Mouse (Mus musculus) megakaryocyte, embryonic 14.5 days (primary cell): ENCODE measurements around the gene Trim61. TPM values are rescaled to one million over a fixed set of nuclear protein-coding genes. Genes with fewer than 3 reads are reported as not detected.
"Not testable (repeated sequence)": the region's sequence is repeated elsewhere in the genome, so short reads cannot be mapped to it uniquely, and the experiment has no call there.

Experiments used
- H3K27me3 ChIP-seq: replicated peaks from 2 replicates; pipeline ENCODE3; 2012; ENCODE audit warnings: inconsistent platforms
- H3K36me3 ChIP-seq: replicated peaks from 2 replicates; pipeline ENCODE3; 2012; ENCODE audit warnings: low read length, inconsistent platforms, mixed read lengths
- H3K4me1 ChIP-seq: 2 replicates; pipeline ENCODE4 v1.6.1; 2012; ENCODE audit warnings: inconsistent platforms
- H3K4me3 ChIP-seq: replicated peaks from 2 replicates; pipeline ENCODE3; 2012; ENCODE audit warnings: moderate library complexity, mild to moderate bottlenecking, inconsistent platforms
- H3K9me3 ChIP-seq: 2 replicates; pipeline ENCODE4 v1.6.1; 2012; ENCODE audit warnings: inconsistent platforms
- FLI1 ChIP-seq: IDR thresholded peaks from 2 replicates; pipeline ENCODE4 v1.6.1; 2012; ENCODE audit warnings: low read length, inconsistent platforms, mixed read lengths
- GATA1 ChIP-seq: IDR thresholded peaks from 3 replicates; pipeline ENCODE4 v1.6.1; 2012; ENCODE audit warnings: mixed read lengths, low read length, inconsistent platforms, borderline replicate concordance
- polyA plus RNA-seq: library from polyadenylated mRNA; stranded (reverse); fragments of >175 nt; gene quantifications from 2 replicates; pipeline ENCODE4 v1.2.3, GENCODE M21; 2012; ENCODE audit warnings: low replicate concordance; ENCODE audit not compliant: insufficient read depth

Gene Trim61
- polyA plus RNA-seq, 1 experiment: not detected

DNA sequence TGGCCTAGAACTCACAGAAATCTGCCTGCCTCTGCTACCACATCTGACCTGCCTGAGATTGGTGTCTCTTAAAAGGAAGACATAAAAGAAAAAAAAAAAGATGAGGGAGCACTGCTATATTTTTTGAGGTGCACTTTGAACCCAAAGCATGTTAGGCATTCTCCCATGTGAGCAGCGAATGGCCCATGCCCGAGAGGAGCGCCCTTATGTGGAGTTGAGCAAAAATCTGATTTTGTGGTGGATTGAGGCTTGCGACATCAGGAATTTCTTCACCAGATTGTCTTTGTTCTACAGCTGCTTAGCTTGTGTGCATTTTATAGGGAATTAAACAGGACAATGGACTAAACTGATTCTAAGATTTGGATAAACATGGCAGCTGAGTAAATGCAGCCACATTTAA, 28.9 kb upstream of the Trim61 start:
- H3K36me3 ChIP-seq: no peaks in the 10 kb centered on the region
- H3K4me3 ChIP-seq: no peak overlapping the region
- no peak for TF ChIP-seq FLI1
- TF ChIP-seq GATA1: no peak
- H3K27me3 ChIP-seq: no peaks in the 10 kb centered on the region
- no peaks in the 10 kb centered on the region for H3K4me1 ChIP-seq
- H3K9me3 ChIP-seq: peaks cover 8% of the 10 kb centered on the region; the same call in 1 of the 2 replicates

DNA sequence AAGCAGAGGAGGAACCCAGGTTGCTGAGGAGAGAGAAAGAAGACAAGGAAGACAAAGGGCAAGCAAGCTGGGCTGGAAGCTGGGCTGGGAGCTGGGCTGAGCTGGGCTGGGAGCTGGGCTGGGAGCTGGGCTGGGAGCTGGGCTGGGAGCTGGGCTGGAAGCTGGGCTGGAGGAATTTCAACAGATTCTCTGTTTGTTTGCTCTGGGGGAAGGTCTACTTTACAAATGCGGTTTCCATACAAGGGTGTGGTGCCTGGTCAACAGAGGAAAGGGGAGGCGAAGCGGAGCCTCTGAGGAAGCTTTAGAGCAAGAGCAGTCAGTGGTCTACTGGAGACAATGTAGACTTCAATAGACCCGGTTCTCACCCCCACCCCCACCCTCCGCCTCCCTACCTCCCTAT, 28.2 kb upstream of the Trim61 start:
- H3K27me3 ChIP-seq: no peaks in the 10 kb centered on the region
- peaks cover 8% of the 10 kb centered on the region; the same call in 1 of the 2 replicates for H3K9me3 ChIP-seq
- H3K4me3 ChIP-seq: no peak overlapping the region
- no peaks in the 10 kb centered on the region for H3K36me3 ChIP-seq
- no peaks in the 10 kb centered on the region for H3K4me1 ChIP-seq
- no peak for TF ChIP-seq FLI1
- no peak for TF ChIP-seq GATA1

DNA sequence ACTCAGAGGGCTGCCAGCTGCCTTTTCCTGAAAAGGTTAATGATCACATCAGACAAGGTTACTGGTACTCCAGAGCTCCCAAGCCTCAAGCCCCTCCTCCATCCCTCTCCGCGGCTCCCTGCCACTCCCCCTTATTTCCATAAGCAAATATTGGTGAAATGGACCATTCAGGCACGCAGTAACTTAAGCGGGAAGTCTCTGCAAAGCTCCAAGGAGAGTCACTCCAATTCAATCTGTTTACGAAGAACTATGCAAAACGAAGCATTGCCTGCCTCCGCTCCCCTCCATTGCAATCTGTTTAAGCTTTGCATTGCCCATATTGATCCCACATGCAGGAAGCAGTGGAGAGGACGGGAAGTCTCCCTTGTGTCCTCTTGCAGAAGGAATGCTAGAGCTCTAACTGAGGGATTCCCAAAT, 18.8 kb upstream of the Trim61 start, which contains the start of gene Apela:
Gene Apela, minus strand, starts transcription at position 220 of the 417 bp plus-strand sequence.
- TF ChIP-seq GATA1 (no peak), FLI1 (no peak)
- H3K9me3 ChIP-seq: peaks cover 7% of the 10 kb centered on the region
- peak within 1 kb of the TSS; percentile 33 for H3K4me3 ChIP-seq
- H3K27me3 ChIP-seq: peaks cover 13% of the 10 kb centered on the region
- peaks cover 3% of the 10 kb centered on the region; the same call in 1 of the 2 replicates for H3K4me1 ChIP-seq
- no peaks in the 10 kb centered on the region for H3K36me3 ChIP-seq

DNA sequence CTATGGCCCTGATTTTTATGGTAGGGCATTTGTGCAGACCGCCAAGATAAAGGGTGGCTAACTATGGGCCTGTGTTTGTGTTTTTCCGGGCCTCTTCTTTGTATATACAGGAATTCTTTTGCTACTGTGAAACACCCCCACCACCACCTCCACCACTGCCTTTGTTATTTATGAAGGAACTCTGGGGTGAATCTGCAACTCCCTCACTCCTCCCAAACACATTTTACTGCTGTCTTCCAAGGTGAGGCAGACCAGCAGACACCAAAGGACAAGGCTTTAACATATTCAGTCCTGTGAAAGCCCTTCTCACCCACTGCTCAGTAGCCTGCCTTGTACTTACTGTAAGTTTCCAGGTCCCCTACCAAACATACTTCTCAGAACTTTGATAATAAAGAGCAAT, 15.8 kb upstream of the Trim61 start:
- Histone ChIP-seq H3K4me1 (peaks cover 3% of the 10 kb centered on the region; the same call in 1 of the 2 replicates), H3K36me3 (no peaks in the 10 kb centered on the region), H3K27me3 (peaks cover 13% of the 10 kb centered on the region), H3K9me3 (no peaks in the 10 kb centered on the region), H3K4me3 (no peak overlapping the region)
- TF ChIP-seq FLI1 (no peak), GATA1 (no peak)

DNA sequence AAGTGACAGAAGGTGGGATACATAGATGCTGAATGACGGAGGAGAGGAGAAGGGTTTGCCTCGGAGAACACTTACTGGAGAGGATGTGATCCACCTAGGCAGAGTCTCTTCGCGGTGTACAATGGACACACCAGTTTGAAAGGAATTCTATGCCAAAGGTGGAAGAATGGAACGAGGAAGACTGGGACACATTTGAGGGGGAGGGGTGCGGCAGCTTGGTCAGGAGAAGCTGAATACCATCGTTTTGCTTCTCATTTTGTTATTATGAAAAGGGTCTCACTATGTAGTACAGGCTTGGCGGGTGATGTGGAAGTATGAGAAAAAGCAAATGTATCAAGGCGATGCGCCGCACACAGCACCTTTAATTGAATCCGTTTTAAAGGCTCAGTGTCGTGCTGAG, 14.7 kb upstream of the Trim61 start:
- Histone ChIP-seq H3K9me3 (no peaks in the 10 kb centered on the region), H3K27me3 (peaks cover 13% of the 10 kb centered on the region), H3K4me1 (peaks cover 3% of the 10 kb centered on the region; the same call in 1 of the 2 replicates), H3K4me3 (no peak overlapping the region), H3K36me3 (no peaks in the 10 kb centered on the region)
- TF ChIP-seq FLI1 (no peak), GATA1 (no peak)

DNA sequence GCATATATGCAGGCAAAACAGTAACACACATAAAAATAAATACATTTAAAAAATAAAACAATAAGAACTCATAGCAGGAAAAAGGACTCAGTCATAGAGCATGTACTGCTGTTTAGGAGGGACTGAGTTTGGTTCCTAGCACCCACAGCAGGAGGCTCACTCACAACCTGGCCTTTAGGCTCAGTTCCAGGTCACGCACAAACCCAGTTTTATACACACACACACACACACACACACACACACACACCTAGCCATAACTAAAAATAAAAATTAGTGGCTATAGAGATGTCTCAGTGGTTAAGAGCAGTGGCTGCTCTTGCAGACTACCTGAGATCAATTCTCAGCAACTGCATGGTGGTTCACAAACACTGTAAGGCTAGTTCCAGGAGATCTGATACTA, 13.8 kb upstream of the Trim61 start:
- H3K4me3 ChIP-seq: no peak overlapping the region
- TF ChIP-seq FLI1 (no peak), GATA1 (no peak)
- H3K4me1 ChIP-seq: peaks cover under 1% of the 10 kb centered on the region; the same call in 1 of the 2 replicates
- H3K27me3 ChIP-seq: peaks cover 10% of the 10 kb centered on the region
- no peaks in the 10 kb centered on the region for H3K9me3 ChIP-seq
- no peaks in the 10 kb centered on the region for H3K36me3 ChIP-seq

DNA sequence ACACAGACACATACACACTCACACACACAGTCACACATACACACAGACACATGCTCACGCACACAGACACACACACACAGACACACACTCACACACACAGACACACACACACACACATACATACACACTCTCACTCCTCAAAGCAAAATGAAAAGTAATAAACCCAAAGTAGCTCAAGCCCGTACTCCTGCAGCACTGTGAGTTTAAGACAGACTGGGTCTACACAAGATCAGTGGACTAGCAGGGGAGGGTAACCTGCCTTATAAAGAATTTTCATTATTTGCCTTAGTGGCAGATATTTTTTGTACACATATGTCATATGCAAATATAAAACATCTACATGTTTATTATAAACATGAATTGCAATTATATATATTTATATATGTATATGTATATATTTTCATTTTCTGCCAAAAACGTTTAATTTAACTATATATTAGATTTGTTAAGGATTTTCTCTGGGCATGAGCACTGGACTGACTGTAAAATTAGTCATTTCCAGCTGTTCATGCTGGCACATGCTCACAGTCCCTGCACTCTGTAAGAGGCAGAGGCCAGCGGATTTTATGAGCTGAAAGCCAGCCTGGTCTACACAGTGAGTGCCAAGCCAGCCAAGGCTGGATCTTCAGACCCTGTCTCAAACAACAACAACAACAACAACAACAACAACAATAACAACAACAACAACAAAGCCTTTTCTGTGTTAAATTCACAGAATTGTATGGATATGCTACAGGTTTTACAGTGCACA, 12.6 kb upstream of the Trim61 start:
- peaks cover 7% of the 10 kb centered on the region for H3K27me3 ChIP-seq
- TF ChIP-seq FLI1 (no peak), GATA1 (no peak)
- H3K9me3 ChIP-seq: no peaks in the 10 kb centered on the region
- no peaks in the 10 kb centered on the region for H3K36me3 ChIP-seq
- H3K4me3 ChIP-seq: no peak overlapping the region
- no peaks in the 10 kb centered on the region for H3K4me1 ChIP-seq

DNA sequence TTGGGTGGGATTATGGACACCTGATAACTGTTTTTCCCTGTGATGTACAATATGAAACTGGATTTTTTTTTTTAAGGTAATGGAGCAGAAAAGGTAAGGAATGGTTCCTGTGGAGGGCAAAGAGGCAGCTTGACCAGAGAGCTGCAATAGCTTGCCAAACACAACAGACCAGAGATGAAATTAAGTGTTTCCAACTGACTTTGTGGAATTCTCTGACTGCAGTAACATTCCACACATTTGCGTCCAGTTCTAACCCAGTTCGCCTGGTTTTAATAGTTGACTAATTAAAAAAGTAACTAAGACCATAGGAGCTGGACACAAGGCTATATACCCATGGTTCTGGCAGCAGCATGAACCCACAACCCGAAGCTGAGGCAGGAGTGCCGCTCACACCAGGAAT, 11.5 kb upstream of the Trim61 start:
- H3K4me3 ChIP-seq: no peak overlapping the region
- no peak for TF ChIP-seq FLI1
- no peak for TF ChIP-seq GATA1
- 0 out of 2 replicates have a peak, but pooled peaks cover 4% of the 10 kb centered on the region for H3K9me3 ChIP-seq
- no peaks in the 10 kb centered on the region for H3K4me1 ChIP-seq
- H3K36me3 ChIP-seq: no peaks in the 10 kb centered on the region
- H3K27me3 ChIP-seq: peaks cover 2% of the 10 kb centered on the region

DNA sequence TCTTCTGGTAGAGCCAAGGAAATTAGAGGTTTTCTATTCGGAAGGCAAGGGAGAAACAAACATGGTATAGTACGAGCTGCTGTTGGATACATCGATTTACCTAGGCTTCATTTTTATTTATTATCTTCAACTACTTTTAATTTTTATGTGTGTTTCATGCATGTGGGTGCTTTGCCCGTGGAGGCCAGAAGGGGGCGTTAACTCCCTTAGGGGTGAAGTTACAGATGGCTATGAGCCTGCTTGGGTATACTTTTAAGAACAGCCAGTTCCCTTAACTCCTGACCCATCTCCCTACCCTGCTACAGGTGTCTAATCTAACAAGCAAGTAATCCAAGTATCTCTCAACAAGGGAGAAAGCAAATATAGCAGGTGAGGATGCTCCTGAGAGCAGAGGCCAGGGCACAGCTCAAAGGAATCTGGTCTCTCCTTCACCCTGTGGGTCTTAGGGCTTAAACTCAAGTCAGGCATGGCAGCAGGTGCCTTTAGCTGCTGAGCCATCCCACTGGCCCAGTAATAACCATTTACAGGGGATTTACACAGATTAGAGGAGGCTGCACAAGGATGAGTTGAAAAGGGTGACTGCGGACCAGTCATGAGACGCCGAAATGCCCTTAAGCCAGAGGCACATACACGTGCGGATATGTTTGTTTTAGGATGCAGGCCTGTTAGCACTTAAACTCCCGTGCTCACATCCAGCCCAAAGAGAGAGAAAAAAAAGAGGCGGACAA, 10.8 kb upstream of the Trim61 start:
- TF ChIP-seq FLI1: no peak
- TF ChIP-seq GATA1: no peak
- peaks cover 2% of the 10 kb centered on the region for H3K27me3 ChIP-seq

DNA sequence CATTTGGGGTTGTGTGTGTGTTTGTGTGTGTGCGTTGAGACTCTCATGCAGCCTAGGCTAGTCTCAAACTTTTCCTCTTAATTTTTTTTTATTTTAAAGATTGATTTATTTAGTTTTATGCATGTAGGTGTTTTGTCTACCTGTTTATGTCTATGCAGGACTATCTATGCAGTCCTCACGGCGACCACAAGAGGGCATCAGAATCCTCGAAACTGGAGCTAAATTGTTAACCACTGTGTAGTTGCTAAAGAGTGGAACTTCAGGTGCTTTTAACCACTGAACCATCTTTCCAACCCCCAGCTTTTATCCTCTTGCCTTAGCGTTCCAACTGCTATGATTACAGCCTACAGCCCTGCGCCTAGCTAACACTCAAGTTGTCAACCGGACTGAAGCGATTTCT, 4.2 kb upstream of the Trim61 start:
- peaks cover 24% of the 10 kb centered on the region for H3K9me3 ChIP-seq
- TF ChIP-seq GATA1 (no peak), FLI1 (no peak)
- H3K27me3 ChIP-seq: no peaks in the 10 kb centered on the region
- no peak overlapping the region for H3K4me3 ChIP-seq
- H3K4me1 ChIP-seq: no peaks in the 10 kb centered on the region
- no peaks in the 10 kb centered on the region for H3K36me3 ChIP-seq

More for the DNA sequence above, 10.8 kb upstream of the Trim61 start:
- Histone ChIP-seq H3K4me3 (no peak overlapping the region), H3K36me3 (no peaks in the 10 kb centered on the region), H3K9me3 (0 out of 2 replicates have a peak, but pooled peaks cover 4% of the 10 kb centered on the region), H3K4me1 (no peaks in the 10 kb centered on the region)

DNA sequence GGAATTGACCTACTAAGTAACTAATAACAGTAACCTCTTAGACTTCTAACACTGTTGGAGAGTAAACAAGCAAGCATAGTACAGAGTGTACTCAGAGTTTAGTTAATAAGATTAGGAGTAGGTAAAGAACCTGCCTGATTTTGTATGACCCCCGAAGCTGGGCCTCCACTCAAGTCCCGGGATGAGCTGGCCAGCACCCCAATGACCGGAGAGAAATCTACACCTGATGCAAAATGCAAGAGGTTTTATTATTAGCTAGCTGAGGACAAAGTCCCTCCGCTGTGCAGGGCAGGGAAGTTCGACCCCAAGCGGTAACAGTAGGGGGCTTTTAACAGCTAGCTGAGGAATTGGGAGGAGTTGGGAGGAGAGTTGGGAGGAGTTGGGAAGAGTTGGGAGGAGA, 10.7 kb downstream of the Trim61 start:
- H3K9me3 ChIP-seq, H3K4me1 ChIP-seq, H3K27me3 ChIP-seq, H3K4me3 ChIP-seq, H3K36me3 ChIP-seq: not testable (repeated sequence)
